Mouse (Mus musculus) megakaryocyte, embryonic 14.5 days (primary cell): ENCODE measurements around the gene Phtf1. TPM values are rescaled to one million over a fixed set of nuclear protein-coding genes. Genes with fewer than 3 reads are reported as not detected.

Experiments
- H3K27me3 ChIP-seq: replicated peaks from 2 replicates; pipeline ENCODE3; 2012; ENCODE audit warnings: inconsistent platforms
- H3K36me3 ChIP-seq: replicated peaks from 2 replicates; pipeline ENCODE3; 2012; ENCODE audit warnings: low read length, inconsistent platforms, mixed read lengths
- H3K4me1 ChIP-seq: 2 replicates; pipeline ENCODE4 v1.6.1; 2012; ENCODE audit warnings: inconsistent platforms
- H3K4me3 ChIP-seq: replicated peaks from 2 replicates; pipeline ENCODE3; 2012; ENCODE audit warnings: moderate library complexity, mild to moderate bottlenecking, inconsistent platforms
- H3K9me3 ChIP-seq: 2 replicates; pipeline ENCODE4 v1.6.1; 2012; ENCODE audit warnings: inconsistent platforms
- FLI1 ChIP-seq: IDR thresholded peaks from 2 replicates; pipeline ENCODE4 v1.6.1; 2012; ENCODE audit warnings: low read length, inconsistent platforms, mixed read lengths
- GATA1 ChIP-seq: IDR thresholded peaks from 3 replicates; pipeline ENCODE4 v1.6.1; 2012; ENCODE audit warnings: mixed read lengths, low read length, inconsistent platforms, borderline replicate concordance
- polyA plus RNA-seq: library from polyadenylated mRNA; stranded (reverse); fragments of >175 nt; gene quantifications from 2 replicates; pipeline ENCODE4 v1.2.3, GENCODE M21; 2012; ENCODE audit warnings: low replicate concordance; ENCODE audit not compliant: insufficient read depth

Gene Phtf1
- polyA plus RNA-seq, 1 experiment, result 4.0 TPM

DNA sequence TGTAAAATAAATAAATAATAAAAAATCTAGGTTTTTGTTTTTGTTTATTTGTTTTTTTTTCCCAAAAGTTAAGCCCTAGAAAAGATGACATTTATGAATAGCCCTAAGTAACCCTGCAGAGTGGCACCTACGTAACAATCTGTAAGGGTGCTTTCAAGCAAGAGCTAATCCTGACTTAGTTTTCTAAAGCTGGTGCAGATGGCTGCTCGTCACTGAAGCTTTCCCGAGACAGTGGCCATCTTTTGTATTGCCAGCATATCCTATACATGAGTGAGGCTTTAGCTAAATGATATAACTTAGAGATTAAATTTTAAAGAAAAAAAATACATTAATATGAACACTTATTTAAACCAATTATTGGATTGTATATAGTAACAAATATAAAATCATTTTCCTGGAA is 50.0 kb downstream of the Phtf1 start:
- no peak overlapping the region for H3K4me3 ChIP-seq
- TF ChIP-seq FLI1 (no peak), GATA1 (no peak)
- H3K36me3 ChIP-seq, result peaks cover 45% of the 10 kb centered on the region
- H3K9me3 ChIP-seq, result no peaks in the 10 kb centered on the region
- peaks cover 6% of the 10 kb centered on the region for H3K4me1 ChIP-seq
- no peaks in the 10 kb centered on the region for H3K27me3 ChIP-seq

DNA sequence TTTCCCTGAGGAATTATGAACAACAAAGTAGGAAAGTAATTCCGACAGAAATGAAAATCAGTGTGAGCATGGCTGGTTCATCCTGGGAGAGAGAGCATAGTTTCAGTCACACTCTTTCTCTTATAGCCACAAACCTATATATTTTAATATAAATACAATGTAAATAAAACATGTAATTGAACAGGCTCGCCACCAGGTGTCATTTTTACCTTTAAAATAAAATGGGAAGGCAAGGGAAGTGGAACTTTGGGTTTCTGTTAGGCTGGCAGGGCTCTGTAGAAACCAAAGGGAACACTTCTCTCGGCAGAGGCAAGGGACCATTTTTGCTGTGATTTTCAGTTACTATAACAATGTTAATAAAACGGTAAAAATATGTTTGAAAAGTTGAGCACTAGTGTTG is 51.5 kb downstream of the Phtf1 start:
- no peak for TF ChIP-seq GATA1
- TF ChIP-seq FLI1, result no peak
- no peaks in the 10 kb centered on the region for H3K9me3 ChIP-seq
- no peaks in the 10 kb centered on the region for H3K27me3 ChIP-seq
- H3K36me3 ChIP-seq, result peaks cover 36% of the 10 kb centered on the region
- peaks cover 9% of the 10 kb centered on the region for H3K4me1 ChIP-seq
- H3K4me3 ChIP-seq, result no peak overlapping the region

DNA sequence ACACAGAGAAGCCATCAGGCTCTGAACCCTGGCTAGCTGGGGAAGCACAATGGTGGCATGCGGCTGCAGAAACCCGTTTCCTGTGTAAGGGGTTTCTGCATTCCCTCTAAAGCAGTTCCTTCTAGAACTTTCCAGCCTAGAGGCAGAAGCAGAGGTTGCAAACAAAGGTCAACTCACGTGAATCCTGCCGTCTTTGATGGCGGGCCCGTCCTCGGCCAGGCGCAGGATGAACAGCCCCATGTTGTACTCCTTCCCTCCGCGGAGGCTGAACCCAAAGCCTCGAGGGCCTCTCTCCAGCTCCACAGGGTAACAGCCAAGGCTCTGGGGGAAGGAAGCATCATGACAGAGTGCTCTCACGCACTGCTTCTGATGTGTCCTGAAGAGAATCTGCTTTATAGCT is 52.2 kb downstream of the Phtf1 start:
- TF ChIP-seq GATA1 (no peak), FLI1 (no peak)
- H3K36me3 ChIP-seq, result peaks cover 30% of the 10 kb centered on the region

DNA sequence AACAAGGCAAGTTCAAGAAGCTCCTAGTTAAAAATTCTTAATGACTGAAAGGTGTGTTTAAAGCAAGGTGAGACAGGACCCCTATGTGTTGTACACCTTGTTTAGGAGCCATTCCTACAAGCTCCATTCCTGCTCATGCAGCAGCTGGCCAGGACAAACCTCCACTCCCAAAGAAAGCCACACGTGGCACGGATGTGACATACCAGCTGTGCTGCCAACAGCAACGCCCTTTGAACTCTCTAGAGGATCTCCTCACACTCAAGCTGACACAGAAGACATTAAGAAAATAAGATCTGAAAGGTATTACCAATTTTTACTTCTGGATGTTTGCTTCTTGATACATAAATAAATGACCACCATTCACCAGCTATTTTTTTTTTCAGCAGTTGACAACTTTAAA is 59.0 kb downstream of the Phtf1 start:
- Histone ChIP-seq H3K36me3 (no peaks in the 10 kb centered on the region), H3K4me3 (no peak overlapping the region), H3K27me3 (peaks cover 3% of the 10 kb centered on the region), H3K9me3 (no peaks in the 10 kb centered on the region), H3K4me1 (peaks cover 7% of the 10 kb centered on the region)
- TF ChIP-seq GATA1 (no peak), FLI1 (no peak)

More for the DNA sequence above, 52.2 kb downstream of the Phtf1 start:
- Histone ChIP-seq H3K4me1 (peaks cover 9% of the 10 kb centered on the region), H3K9me3 (no peaks in the 10 kb centered on the region), H3K4me3 (no peak overlapping the region), H3K27me3 (no peaks in the 10 kb centered on the region)

DNA sequence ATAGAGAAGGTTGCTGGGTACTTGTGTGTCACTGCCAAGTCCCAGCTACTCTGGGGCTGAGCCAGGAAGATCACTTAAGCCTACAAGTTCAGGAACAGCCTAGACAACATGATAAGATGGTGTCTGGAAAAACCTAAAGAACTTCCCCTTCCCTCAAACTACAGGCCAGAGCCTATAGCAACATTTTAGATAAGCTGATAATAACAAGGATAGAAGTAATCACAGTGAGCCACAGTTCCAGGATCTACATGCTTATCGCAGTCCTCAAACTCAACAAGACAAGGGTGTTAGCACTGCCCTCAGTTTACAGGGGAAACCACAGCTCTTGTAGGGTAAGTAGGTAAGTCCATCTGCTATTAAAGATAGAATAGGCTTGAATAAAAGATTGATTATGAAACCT is 64.2 kb downstream of the Phtf1 start:
- peaks cover 3% of the 10 kb centered on the region for H3K27me3 ChIP-seq
- H3K4me1 ChIP-seq, result no peaks in the 10 kb centered on the region
- TF ChIP-seq FLI1, result no peak
- no peak for TF ChIP-seq GATA1

DNA sequence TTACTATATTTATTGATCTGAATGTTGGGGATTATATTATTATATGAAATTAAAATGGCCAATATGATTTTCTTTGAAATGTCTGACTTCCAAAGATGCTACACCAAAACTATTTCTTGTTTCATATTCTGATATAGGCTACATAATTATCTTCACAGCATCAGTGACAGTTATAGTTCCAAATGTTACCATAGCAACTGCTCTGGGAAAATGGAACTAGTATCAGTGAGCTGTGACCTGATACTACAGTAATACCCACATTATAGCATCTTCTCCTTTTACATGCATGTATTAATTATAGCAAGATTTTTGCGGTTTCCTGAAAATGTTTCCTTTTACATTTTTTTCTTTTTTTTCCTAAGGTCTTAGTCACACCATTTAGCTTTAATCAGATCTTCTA is 64.8 kb downstream of the Phtf1 start:
- Histone ChIP-seq H3K9me3 (no peaks in the 10 kb centered on the region), H3K36me3 (no peaks in the 10 kb centered on the region), H3K4me3 (no peak overlapping the region), H3K27me3 (no peaks in the 10 kb centered on the region), H3K4me1 (no peaks in the 10 kb centered on the region)
- no peak for TF ChIP-seq GATA1
- TF ChIP-seq FLI1, result no peak

More for the DNA sequence above, 64.2 kb downstream of the Phtf1 start:
- Histone ChIP-seq H3K36me3 (no peaks in the 10 kb centered on the region), H3K9me3 (no peaks in the 10 kb centered on the region), H3K4me3 (no peak overlapping the region)

DNA sequence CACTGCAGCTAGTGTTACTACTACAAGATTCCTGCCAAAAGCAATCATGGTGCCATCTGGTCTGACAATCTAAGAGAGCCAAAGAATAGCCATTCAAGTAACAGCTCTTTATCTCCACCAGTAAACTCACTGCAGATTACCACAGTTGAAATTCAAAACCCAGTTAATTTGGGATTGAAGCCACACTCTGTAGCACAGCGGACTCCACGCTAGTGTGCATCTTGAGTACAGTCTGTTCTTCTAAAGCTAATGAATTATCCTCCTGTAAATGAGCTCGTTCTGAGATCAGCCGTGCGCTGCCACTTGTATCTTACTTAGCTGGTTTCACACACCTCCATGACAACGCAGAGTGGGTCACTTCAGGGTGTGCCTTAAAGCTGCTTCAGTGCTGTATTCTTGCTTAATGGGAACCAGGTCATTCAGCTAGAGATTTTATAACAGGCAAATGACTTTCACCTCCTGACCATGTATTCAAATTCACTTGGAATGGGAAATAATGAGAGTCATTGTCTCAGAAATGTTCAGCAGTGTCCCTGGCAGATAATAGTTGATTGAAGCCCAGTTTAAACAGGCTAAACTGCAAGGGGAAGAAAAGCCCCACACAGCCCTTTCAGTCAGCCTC is 91.2 kb downstream of the Phtf1 start:
- Histone ChIP-seq H3K36me3 (no peaks in the 10 kb centered on the region), H3K9me3 (no peaks in the 10 kb centered on the region), H3K4me3 (no peak overlapping the region), H3K4me1 (no peaks in the 10 kb centered on the region), H3K27me3 (no peaks in the 10 kb centered on the region)
- TF ChIP-seq GATA1, result no peak
- no peak for TF ChIP-seq FLI1

DNA sequence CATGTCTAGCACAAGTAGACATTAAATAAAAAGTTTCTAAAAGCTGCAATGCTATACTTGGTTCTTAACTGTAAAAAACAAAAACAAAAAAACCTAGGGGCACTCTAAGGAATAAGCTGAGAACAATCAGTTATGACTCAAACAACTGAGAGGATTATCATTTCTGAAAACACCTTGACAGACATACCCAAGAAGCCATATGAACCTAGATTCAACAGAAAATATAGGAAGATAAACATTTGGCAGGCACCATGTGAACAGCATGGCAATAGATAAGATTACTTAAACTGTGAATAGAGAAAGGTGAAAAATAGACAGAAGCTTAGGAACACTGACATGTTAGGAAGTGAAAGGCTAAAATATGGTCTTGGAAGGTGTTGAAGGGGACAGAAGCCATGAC is 101.5 kb downstream of the Phtf1 start:
- H3K27me3 ChIP-seq, result no peaks in the 10 kb centered on the region
- TF ChIP-seq FLI1 (no peak), GATA1 (no peak)
- no peaks in the 10 kb centered on the region for H3K9me3 ChIP-seq

More for the DNA sequence above, 101.5 kb downstream of the Phtf1 start:
- Histone ChIP-seq H3K4me3 (no peak overlapping the region), H3K4me1 (no peaks in the 10 kb centered on the region), H3K36me3 (no peaks in the 10 kb centered on the region)

Other genes with a start within 250 kb of the Phtf1 start
- 0.12 TPM in 1 of 2 replicates, not detected in the other for gene Olfml3, start 230.1 kb upstream of the Phtf1 start, polyA plus RNA-seq
- gene Gm10964, start 228.7 kb upstream of the Phtf1 start, polyA plus RNA-seq, result not detected in 2 replicates
- gene Hipk1, start 176.5 kb upstream of the Phtf1 start, polyA plus RNA-seq, result 23.3 and 49.7 TPM in 2 replicates
- gene Dclre1b, start 158.7 kb upstream of the Phtf1 start, polyA plus RNA-seq, result 3.1 and 10.5 TPM in 2 replicates
- 2.8 and 3.6 TPM in 2 replicates for gene Ap4b1, start 158.6 kb upstream of the Phtf1 start, polyA plus RNA-seq
- not detected in 2 replicates for gene Gm43064, start 158.5 kb upstream of the Phtf1 start, polyA plus RNA-seq
- gene Bcl2l15, start 135.5 kb upstream of the Phtf1 start, polyA plus RNA-seq, result not detected in 2 replicates
- gene Ptpn22, start 108.3 kb upstream of the Phtf1 start, polyA plus RNA-seq, result 3.6 TPM in 1 of 2 replicates, not detected in the other
- gene Rsbn1, start 54.0 kb upstream of the Phtf1 start, polyA plus RNA-seq, result 9.0 and 18.1 TPM in 2 replicates